Mouse (Mus musculus) lung, embryonic 14.5 days (tissue): Measurements from ENCODE around the gene Nop9. TPM values are rescaled to one million over a fixed set of nuclear protein-coding genes. Genes with fewer than 3 reads are reported as not detected.

Experiments
- ATAC-seq: fragments of 200-750 bp; cut with Nextera tagmentation; 2 replicates; pipeline ENCODE4 v1.8.0; 2017; ENCODE audit warnings: mild to moderate bottlenecking, moderate TSS enrichment, moderate library complexity; ENCODE audit not compliant: insufficient read depth
- DNase-seq: peaks from one replicate; pipeline ENCODE4 v3.0.0-alpha.2; 2015
- H3K27ac ChIP-seq: fragments of 300-500 bp; sonication (generic); 2 replicates; pipeline ENCODE4 v1.5.1; 2014; ENCODE audit warnings: low read depth, mild to moderate bottlenecking, moderate library complexity
- H3K27me3 ChIP-seq: fragments of 300-500 bp; sonication (generic); 2 replicates; pipeline ENCODE4 v1.6.1; 2014; ENCODE audit warnings: low read length, control low read depth; ENCODE audit not compliant: insufficient read depth
- H3K36me3 ChIP-seq: fragments of 300-500 bp; sonication (generic); 2 replicates; pipeline ENCODE4 v1.6.1; 2014; ENCODE audit warnings: control low read depth; ENCODE audit not compliant: insufficient read depth
- H3K4me1 ChIP-seq: fragments of 300-500 bp; sonication (generic); 2 replicates; pipeline ENCODE4 v1.6.1; 2014; ENCODE audit warnings: antibody characterized with exemption, control low read depth; ENCODE audit not compliant: insufficient read depth
- H3K4me2 ChIP-seq: fragments of 300-500 bp; sonication (generic); 2 replicates; pipeline ENCODE4 v1.6.1; 2014; ENCODE audit warnings: mild to moderate bottlenecking
- H3K4me3 ChIP-seq: fragments of 300-500 bp; sonication (generic); 2 replicates; pipeline ENCODE4 v1.5.1; 2014; ENCODE audit warnings: low read depth, low read length
- H3K9ac ChIP-seq: fragments of 300-500 bp; sonication (generic); 2 replicates; pipeline ENCODE4 v1.6.1; 2014
- H3K9me3 ChIP-seq: fragments of 300-500 bp; sonication (generic); 2 replicates; pipeline ENCODE4 v1.6.1; 2016; ENCODE audit warnings: low read depth, low read length, control low read depth
- CTCF ChIP-seq: IDR thresholded peaks from 2 replicates; pipeline ENCODE4 v1.5.1; 2016; ENCODE audit warnings: antibody characterized with exemption, low read depth
- WGBS: fragments of 180-500 bp; shearing (Covaris S2); extraction: QIAGEN DNeasy Blood & Tissue Kit; methylation state at CpG from one replicate; pipeline ENCODE4 v1.1.7; 2014; 5-methylcytosine and 5-hydroxymethylcytosine counted together
- polyA plus RNA-seq: library from polyadenylated mRNA; unstranded; fragments of >200 nt; fragmentation: Nextera tagmentation; extraction: Ambion mirVana; gene quantifications from 2 replicates; pipeline ENCODE4 v1.2.1, GENCODE M21; 2014

The Nop9 gene
- polyA plus RNA-seq, 1 experiment from 2014 or later: 50.6 TPM

DNA sequence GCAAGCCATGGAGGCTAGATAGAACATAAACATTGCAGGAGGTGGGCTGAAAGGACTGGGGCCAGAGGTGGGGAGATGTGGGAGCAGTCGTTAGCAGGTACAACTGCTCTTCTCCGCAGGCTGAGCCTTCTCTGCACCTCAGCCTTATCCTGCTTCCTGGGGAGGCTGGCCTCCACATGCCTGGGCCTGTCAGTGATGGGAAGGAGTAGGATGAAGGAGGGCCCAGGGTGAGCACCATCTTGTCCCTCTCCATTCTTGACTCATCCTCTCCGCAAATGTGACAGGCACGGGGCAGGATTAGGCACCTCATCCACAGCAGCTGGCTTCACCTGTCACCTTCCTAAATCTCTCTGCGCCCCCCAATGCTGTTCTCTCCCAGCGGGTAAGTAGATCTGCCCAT, 15.7 kb downstream of the Nop9 start, which contains the start of gene Ltb4r2:
TSS of gene Ltb4r2 (plus strand) at position 266 of the 400 bp plus-strand sequence.
- H3K27ac ChIP-seq: peak within 1 kb of the TSS; percentile 58; the same call in 1 of the 2 replicates
- peaks cover 17% of the 10 kb centered on the region for H3K27me3 ChIP-seq
- TF ChIP-seq CTCF: no peak
- H3K4me1 ChIP-seq: 0 out of 2 replicates have a peak, but pooled peaks cover 5% of the 10 kb centered on the region
- no peak for ATAC-seq
- no peaks in the 10 kb centered on the region for H3K9me3 ChIP-seq
- H3K9ac ChIP-seq: peak within 1 kb of the TSS; percentile 65
- peak within 1 kb of the TSS; percentile 53 for H3K4me3 ChIP-seq
- WGBS: 69% methylated on average over 6 of the region's 6 CpGs
- H3K36me3 ChIP-seq: peaks cover 4% of the 10 kb centered on the region; the same call in 1 of the 2 replicates
- H3K4me2 ChIP-seq: peak within 1 kb of the TSS; percentile 98
- DNase-seq: no peak

DNA sequence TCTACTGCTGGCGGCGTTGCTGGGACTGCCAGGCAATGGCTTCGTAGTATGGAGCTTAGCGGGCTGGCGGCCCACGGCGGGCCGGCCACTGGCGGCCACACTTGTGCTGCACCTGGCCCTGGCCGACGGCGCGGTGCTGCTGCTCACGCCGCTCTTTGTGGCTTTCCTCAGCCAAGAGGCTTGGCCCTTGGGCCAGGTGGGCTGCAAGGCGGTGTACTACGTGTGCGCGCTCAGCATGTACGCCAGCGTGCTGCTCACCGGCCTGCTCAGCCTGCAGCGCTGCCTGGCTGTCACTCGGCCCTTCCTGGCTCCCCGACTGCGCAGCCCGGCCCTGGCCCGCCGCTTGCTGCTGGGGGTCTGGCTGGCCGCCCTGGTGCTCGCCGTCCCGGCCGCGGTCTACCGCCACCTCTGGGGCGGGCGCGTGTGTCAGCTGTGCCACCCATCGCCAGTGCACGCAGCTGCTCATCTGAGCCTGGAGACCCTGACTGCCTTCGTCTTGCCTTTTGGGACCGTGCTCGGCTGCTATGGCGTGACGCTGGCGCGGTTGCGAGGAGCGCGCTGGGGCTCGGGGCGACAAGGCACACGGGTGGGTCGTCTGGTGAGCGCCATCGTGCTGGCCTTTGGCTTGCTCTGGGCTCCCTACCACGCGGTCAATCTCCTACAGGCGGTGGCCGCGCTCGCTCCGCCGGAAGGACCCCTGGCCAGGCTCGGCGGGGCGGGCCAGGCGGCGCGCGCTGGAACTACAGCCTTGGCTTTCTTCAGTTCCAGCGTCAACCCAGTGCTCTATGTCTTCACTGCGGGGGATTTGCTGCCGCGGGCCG, 16.7 kb downstream of the Nop9 start:
- Histone ChIP-seq H3K4me1 (0 out of 2 replicates have a peak, but pooled peaks cover 5% of the 10 kb centered on the region), H3K9ac (peak overlapping the region; percentile 65), H3K36me3 (no peaks in the 10 kb centered on the region), H3K4me3 (peak overlapping the region; percentile 53), H3K9me3 (no peaks in the 10 kb centered on the region), H3K27me3 (peaks cover 20% of the 10 kb centered on the region), H3K4me2 (peak overlapping the region; percentile 98), H3K27ac (peak overlapping the region; percentile 58; the same call in 1 of the 2 replicates)
- under 1% methylated on average over 77 of the region's 77 CpGs for WGBS
- peak; percentile 83 for DNase-seq
- peak; percentile 36 for TF ChIP-seq CTCF
- ATAC-seq: peak; percentile 80

DNA sequence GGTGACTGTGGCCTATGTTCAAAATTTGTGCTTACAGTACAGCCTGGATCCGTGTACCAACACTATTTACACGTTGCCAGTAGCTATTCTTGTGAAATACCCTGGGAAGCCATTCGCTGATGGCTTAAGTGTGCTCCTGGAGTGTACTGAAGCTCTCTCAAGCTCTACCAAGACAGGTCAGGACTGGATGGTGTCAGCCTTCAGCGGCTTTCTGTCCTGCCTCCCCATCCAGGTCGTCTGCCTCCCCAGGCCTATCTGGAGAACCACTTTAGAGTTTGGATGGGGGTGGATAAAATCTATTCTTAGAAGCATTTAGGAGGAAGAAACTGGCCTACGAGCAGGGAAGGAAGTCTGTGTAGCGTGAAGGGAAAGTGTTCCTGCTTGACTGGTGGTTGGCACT, 17.7 kb downstream of the Nop9 start:
- Histone ChIP-seq H3K4me2 (peak overlapping the region; percentile 98), H3K9me3 (no peaks in the 10 kb centered on the region), H3K27ac (no peak overlapping the region), H3K27me3 (peaks cover 28% of the 10 kb centered on the region), H3K4me3 (no peak overlapping the region), H3K9ac (peak overlapping the region; percentile 65; the same call in 1 of the 2 replicates), H3K4me1 (0 out of 2 replicates have a peak, but pooled peaks cover 5% of the 10 kb centered on the region), H3K36me3 (no peaks in the 10 kb centered on the region)
- no peak for TF ChIP-seq CTCF
- ATAC-seq: no peak
- peak; percentile 17 for DNase-seq
- WGBS: 49% methylated on average over 7 of the region's 7 CpGs

DNA sequence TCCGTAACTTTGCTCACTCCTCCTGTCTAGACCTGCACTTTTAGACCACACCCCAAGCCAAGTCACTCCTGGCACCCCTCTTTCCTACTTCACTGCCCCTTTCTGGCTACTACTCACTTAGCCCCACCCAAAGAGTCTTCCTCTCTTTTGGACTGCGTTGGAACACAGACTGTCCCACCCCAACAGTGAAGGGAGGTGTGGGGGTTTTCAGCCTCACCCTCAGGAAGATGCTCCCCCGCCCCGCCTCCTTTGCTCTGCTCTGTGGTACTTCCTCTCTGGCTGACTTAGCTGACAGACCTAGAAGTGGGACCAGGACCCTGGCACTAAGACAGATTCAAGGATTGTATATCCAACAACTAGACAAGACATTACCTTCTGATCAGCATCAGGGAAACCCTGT, 20.2 kb downstream of the Nop9 start, which contains the start of gene Ltb4r1:
TSS of gene Ltb4r1 (plus strand) at position 267 of the 400 bp plus-strand sequence.
- no peak for TF ChIP-seq CTCF
- no peaks in the 10 kb centered on the region for H3K9me3 ChIP-seq
- H3K27ac ChIP-seq: no peak within 1 kb of the TSS
- ATAC-seq (no peak), DNase-seq (no peak)
- 0 out of 2 replicates have a peak, but pooled peaks cover 5% of the 10 kb centered on the region for H3K4me1 ChIP-seq
- H3K27me3 ChIP-seq: peaks cover 33% of the 10 kb centered on the region
- WGBS: 59% methylated on average over 4 of the region's 4 CpGs
- no peak within 1 kb of the TSS for H3K9ac ChIP-seq
- H3K4me2 ChIP-seq: no peak within 1 kb of the TSS
- no peaks in the 10 kb centered on the region for H3K36me3 ChIP-seq
- H3K4me3 ChIP-seq: no peak within 1 kb of the TSS

DNA sequence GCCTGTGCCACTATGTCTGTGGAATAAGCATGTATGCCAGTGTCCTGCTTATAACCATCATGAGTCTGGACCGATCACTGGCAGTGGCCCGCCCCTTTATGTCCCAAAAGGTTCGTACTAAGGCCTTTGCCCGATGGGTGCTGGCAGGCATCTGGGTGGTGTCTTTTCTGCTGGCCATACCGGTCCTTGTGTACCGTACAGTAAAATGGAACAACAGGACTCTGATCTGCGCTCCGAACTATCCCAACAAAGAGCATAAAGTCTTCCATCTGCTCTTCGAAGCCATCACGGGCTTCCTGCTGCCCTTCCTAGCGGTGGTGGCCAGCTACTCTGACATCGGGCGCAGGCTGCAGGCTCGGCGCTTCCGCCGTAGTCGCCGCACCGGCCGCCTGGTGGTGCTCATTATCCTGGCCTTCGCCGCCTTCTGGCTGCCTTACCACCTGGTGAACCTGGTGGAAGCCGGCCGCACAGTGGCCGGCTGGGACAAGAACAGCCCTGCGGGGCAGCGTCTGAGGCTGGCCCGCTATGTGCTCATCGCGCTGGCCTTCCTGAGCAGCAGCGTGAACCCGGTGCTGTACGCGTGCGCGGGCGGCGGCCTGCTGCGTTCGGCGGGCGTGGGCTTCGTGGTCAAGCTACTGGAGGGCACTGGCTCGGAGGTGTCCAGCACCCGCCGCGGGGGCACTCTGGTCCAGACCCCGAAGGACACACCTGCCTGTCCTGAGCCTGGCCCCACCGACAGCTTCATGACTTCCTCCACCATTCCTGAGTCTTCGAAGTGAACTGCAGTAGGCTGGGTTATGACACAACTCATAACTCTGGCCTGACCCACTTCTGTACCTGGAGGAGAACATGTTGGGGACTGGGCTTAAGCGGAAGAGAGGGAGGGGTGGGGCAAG, 22.3 kb downstream of the Nop9 start:
- DNase-seq (peak; percentile 75), ATAC-seq (peak; percentile 72)
- Histone ChIP-seq H3K4me2 (peak overlapping the region; percentile 78), H3K9ac (peak overlapping the region; percentile 52), H3K27me3 (peaks cover 24% of the 10 kb centered on the region; the same call in 1 of the 2 replicates), H3K4me3 (peak overlapping the region; percentile 33), H3K27ac (no peak overlapping the region), H3K36me3 (no peaks in the 10 kb centered on the region), H3K9me3 (no peaks in the 10 kb centered on the region), H3K4me1 (0 out of 2 replicates have a peak, but pooled peaks cover 5% of the 10 kb centered on the region)
- WGBS: 11% methylated on average over 52 of the region's 52 CpGs
- TF ChIP-seq CTCF: peak; percentile 70

DNA sequence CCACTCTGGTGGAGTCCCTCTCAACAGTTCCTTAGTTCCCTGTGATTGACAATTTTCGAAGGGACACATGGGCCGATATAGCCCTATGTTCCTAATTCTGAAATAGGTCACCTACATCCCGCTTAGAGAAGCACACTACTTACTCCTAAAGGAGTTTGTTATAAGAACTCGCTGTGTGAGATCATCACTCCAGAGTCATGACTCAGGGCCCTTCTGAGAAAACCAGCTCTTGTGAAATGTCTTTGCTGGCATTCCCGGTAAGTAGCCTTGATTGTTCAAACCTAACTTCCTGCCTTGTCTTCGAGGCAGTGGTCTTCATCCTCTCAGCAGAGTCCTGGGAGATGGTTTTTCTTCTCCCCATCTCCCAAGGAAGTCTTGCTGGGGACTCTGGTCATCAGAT, 23.1 kb downstream of the Nop9 start:
- H3K27me3 ChIP-seq: peaks cover 24% of the 10 kb centered on the region; the same call in 1 of the 2 replicates
- H3K36me3 ChIP-seq: no peaks in the 10 kb centered on the region
- DNase-seq: no peak
- ATAC-seq: no peak
- WGBS: 91% methylated on average over 6 of the region's 6 CpGs
- H3K9me3 ChIP-seq: no peaks in the 10 kb centered on the region
- TF ChIP-seq CTCF: no peak
- no peak overlapping the region for H3K27ac ChIP-seq
- H3K4me3 ChIP-seq: no peak overlapping the region
- no peak overlapping the region for H3K9ac ChIP-seq
- no peak overlapping the region for H3K4me2 ChIP-seq
- no peaks in the 10 kb centered on the region for H3K4me1 ChIP-seq
